Mouse (Mus musculus) left cerebral cortex, adult 11 months (tissue): ENCODE results near the gene Cabp4.
"Not testable (repeated sequence)": the region's sequence is repeated elsewhere in the genome, so short reads cannot be mapped to it uniquely, and the experiment has no call there.

Experiments
- DNase-seq: peaks from one replicate; pipeline ENCODE4 v3.0.0; 2022; ENCODE audit warnings: low spot score

The Cabp4 gene

GRCm38 (mm10) chr19:4122411-4123370 lies 21.1 kb downstream of the Cabp4 start:
- no peak for DNase-seq

GRCm38 (mm10) chr19:4121896-4122295 lies 21.9 kb downstream of the Cabp4 start:
- DNase-seq: not testable (repeated sequence)

- peak; percentile 96 for DNase-seq
Observed at GRCm38 (mm10) chr19:4121097-4121805, 22.6 kb downstream of the Cabp4 start.

- DNase-seq: no peak
Observed at GRCm38 (mm10) chr19:4120496-4120895, 23.3 kb downstream of the Cabp4 start.

- DNase-seq: no peak
Observed at GRCm38 (mm10) chr19:4119716-4120487, 23.9 kb downstream of the Cabp4 start.

GRCm38 (mm10) chr19:4118350-4118749 lies 25.5 kb downstream of the Cabp4 start:
- DNase-seq: no peak

GRCm38 (mm10) chr19:4117006-4117405 lies 26.8 kb downstream of the Cabp4 start:
- no peak for DNase-seq

GRCm38 (mm10) chr19:4115816-4116215 lies 28.0 kb downstream of the Cabp4 start:
- no peak for DNase-seq

- no peak for DNase-seq
Observed at GRCm38 (mm10) chr19:4115144-4115543, 28.7 kb downstream of the Cabp4 start.

- no peak for DNase-seq
Observed at GRCm38 (mm10) chr19:4114551-4114950, 29.3 kb downstream of the Cabp4 start.

GRCm38 (mm10) chr19:4113806-4114230 lies 30.0 kb downstream of the Cabp4 start:
- no peak for DNase-seq

- DNase-seq: peak; percentile 64
Observed at GRCm38 (mm10) chr19:4113186-4113805, 30.5 kb downstream of the Cabp4 start.

GRCm38 (mm10) chr19:4112063-4112960 lies 31.5 kb downstream of the Cabp4 start:
- DNase-seq: no peak

GRCm38 (mm10) chr19:4108535-4108934 lies 35.3 kb downstream of the Cabp4 start:
- DNase-seq: no peak

- no peak for DNase-seq
Observed at GRCm38 (mm10) chr19:4106654-4107053, 37.2 kb downstream of the Cabp4 start.

- no peak for DNase-seq
Observed at GRCm38 (mm10) chr19:4104675-4105194, 39.1 kb downstream of the Cabp4 start.

- DNase-seq: no peak
Observed at GRCm38 (mm10) chr19:4103792-4104191, 40.0 kb downstream of the Cabp4 start.

- no peak for DNase-seq
Observed at GRCm38 (mm10) chr19:4103294-4103693, 40.5 kb downstream of the Cabp4 start.

- DNase-seq: no peak
Observed at GRCm38 (mm10) chr19:4102626-4103025, 41.2 kb downstream of the Cabp4 start.

- DNase-seq: no peak
Observed at GRCm38 (mm10) chr19:4102049-4102448, 41.8 kb downstream of the Cabp4 start.
